Mouse (Mus musculus): ENCODE results near the gene Eif5a.
"Not testable (repeated sequence)": the region's sequence is repeated elsewhere in the genome, so short reads cannot be mapped to it uniquely, and the experiment has no call there.

The Eif5a gene

GRCm38 (mm10) chr11:69921114-69922011 lies at the start of gene Eif5a:
TSS of gene Eif5a (minus strand) at chr11:69921958.
- peak; percentile 99 for DNase-seq

GRCm38 (mm10) chr11:69970775-69971174 lies 49.0 kb upstream of the Eif5a start:
- no peak for DNase-seq

GRCm38 (mm10) chr11:69970222-69970621 lies 48.5 kb upstream of the Eif5a start:
- DNase-seq = no peak

- no peak for DNase-seq
Observed at GRCm38 (mm10) chr11:69968793-69969192, 47.0 kb upstream of the Eif5a start.

GRCm38 (mm10) chr11:69966860-69967517 lies 45.2 kb upstream of the Eif5a start:
- DNase-seq = no peak

GRCm38 (mm10) chr11:69966006-69966859 lies 44.5 kb upstream of the Eif5a start:
- peak; percentile 58 for DNase-seq

- DNase-seq = peak; percentile 31
Observed at GRCm38 (mm10) chr11:69965271-69966005, 43.7 kb upstream of the Eif5a start.

GRCm38 (mm10) chr11:69964650-69965270 lies 43.0 kb upstream of the Eif5a start, which contains the start of gene Cldn7:
TSS of gene Cldn7 (plus strand) at chr11:69964779.
- no peak for DNase-seq

GRCm38 (mm10) chr11:69961841-69962240 lies 40.1 kb upstream of the Eif5a start:
- DNase-seq = no peak

- DNase-seq = no peak
Observed at GRCm38 (mm10) chr11:69960616-69961015, 38.9 kb upstream of the Eif5a start.

GRCm38 (mm10) chr11:69956218-69956617 lies 34.5 kb upstream of the Eif5a start:
- DNase-seq = no peak

GRCm38 (mm10) chr11:69955618-69956017 lies 33.9 kb upstream of the Eif5a start:
- not testable (repeated sequence) for DNase-seq

- DNase-seq = no peak
Observed at GRCm38 (mm10) chr11:69953267-69953915, 31.6 kb upstream of the Eif5a start.

GRCm38 (mm10) chr11:69952274-69952673 lies 30.5 kb upstream of the Eif5a start:
- no peak for DNase-seq

- DNase-seq = peak; percentile 57
Observed at GRCm38 (mm10) chr11:69950807-69951459, 29.2 kb upstream of the Eif5a start.

- peak; percentile 93 for DNase-seq
Observed at GRCm38 (mm10) chr11:69948763-69949150, 27.0 kb upstream of the Eif5a start.

GRCm38 (mm10) chr11:69948066-69948762 lies 26.5 kb upstream of the Eif5a start, which contains the start of gene Slc2a4:
TSS of gene Slc2a4 (minus strand) at chr11:69948188.
- DNase-seq = peak; percentile 99

GRCm38 (mm10) chr11:69947337-69948065 lies 25.7 kb upstream of the Eif5a start:
- DNase-seq = peak; percentile 73

All from embryo, embryonic 11 days (tissue).